Mouse (Mus musculus) stomach, postnatal 0 days (tissue): ENCODE measurements around the gene Lrrc49. TPM values are rescaled to one million over a fixed set of nuclear protein-coding genes. Genes with fewer than 3 reads are reported as not detected.

ENCODE experiments used
- ATAC-seq: fragments of 200-750 bp; cut with Nextera tagmentation; 2 replicates; pipeline ENCODE4 v1.8.0; 2017; ENCODE audit not compliant: low FRiP score, low TSS enrichment
- DNase-seq: peaks from one replicate; pipeline ENCODE4 v3.0.0-alpha.2; 2016; ENCODE audit warnings: low spot score
- H3K27ac ChIP-seq: fragments of 300-500 bp; sonication (generic); replicated peaks from 2 replicates; pipeline ENCODE4 v1.5.1; 2014; ENCODE audit warnings: mild to moderate bottlenecking, control low read depth
- H3K27me3 ChIP-seq: fragments of 300-500 bp; sonication (generic); 2 replicates; pipeline ENCODE4 v1.6.1; 2014; ENCODE audit warnings: low read length; ENCODE audit not compliant: control insufficient read depth, insufficient read depth
- H3K36me3 ChIP-seq: fragments of 300-500 bp; sonication (generic); 2 replicates; pipeline ENCODE4 v1.6.1; 2014; ENCODE audit warnings: low read length, mixed read lengths; ENCODE audit not compliant: control insufficient read depth, insufficient read depth
- H3K4me1 ChIP-seq: fragments of 300-500 bp; sonication (generic); replicated peaks from 2 replicates; pipeline ENCODE4 v1.6.1; 2014; ENCODE audit warnings: antibody characterized with exemption; ENCODE audit not compliant: control insufficient read depth, insufficient read depth
- H3K4me2 ChIP-seq: fragments of 300-500 bp; sonication (generic); replicated peaks from 2 replicates; pipeline ENCODE4 v1.6.1; 2014; ENCODE audit warnings: low read depth, mild to moderate bottlenecking, control low read depth, moderate library complexity
- H3K4me3 ChIP-seq: fragments of 300-500 bp; sonication (generic); 2 replicates; pipeline ENCODE4 v1.5.1; 2014; ENCODE audit warnings: low read depth, low read length, control low read depth
- H3K9ac ChIP-seq: fragments of 300-500 bp; sonication (generic); 2 replicates; pipeline ENCODE4 v1.6.1; 2014; ENCODE audit warnings: mild to moderate bottlenecking, low read length, control low read depth, mixed read lengths
- H3K9me3 ChIP-seq: fragments of 300-500 bp; sonication (generic); 2 replicates; pipeline ENCODE4 v1.6.1; 2016; ENCODE audit warnings: low read length; ENCODE audit not compliant: control insufficient read depth
- CTCF ChIP-seq: IDR thresholded peaks from 2 replicates; pipeline ENCODE4 v1.5.1; 2016; ENCODE audit warnings: antibody characterized with exemption, low read depth, mild to moderate bottlenecking, moderate library complexity
- EP300 ChIP-seq: optimal IDR thresholded peaks from 2 replicates; pipeline ENCODE3; 2016; ENCODE audit warnings: antibody characterized with exemption
- WGBS: fragments of 180-500 bp; shearing (Covaris S2); extraction: QIAGEN DNeasy Blood & Tissue Kit; methylation state at CpG from one replicate; pipeline ENCODE4 v1.1.7; 2014; 5-methylcytosine and 5-hydroxymethylcytosine counted together
- polyA plus RNA-seq: library from polyadenylated mRNA; unstranded; fragments of >200 nt; fragmentation: Nextera tagmentation; extraction: Ambion mirVana; gene quantifications from 2 replicates; pipeline ENCODE4 v1.2.1, GENCODE M21; 2015

The Lrrc49 gene
- polyA plus RNA-seq, 1 experiment from 2014 or later = 10.5 TPM

GRCm38 (mm10) chr9:60653582-60653981 is 34.4 kb downstream of the Lrrc49 start:
- H3K9me3 ChIP-seq = no peaks in the 10 kb centered on the region
- TF ChIP-seq EP300 = no peak
- TF ChIP-seq CTCF = no peak
- no peaks in the 10 kb centered on the region for H3K4me1 ChIP-seq
- no peak overlapping the region for H3K4me3 ChIP-seq
- no peaks in the 10 kb centered on the region for H3K27me3 ChIP-seq
- H3K36me3 ChIP-seq = no peaks in the 10 kb centered on the region
- no peak overlapping the region for H3K4me2 ChIP-seq
- no peak overlapping the region for H3K27ac ChIP-seq
- no peak for ATAC-seq
- DNase-seq = no peak
- no peak overlapping the region for H3K9ac ChIP-seq

GRCm38 (mm10) chr9:60653137-60653536 is 34.8 kb downstream of the Lrrc49 start:
- Histone ChIP-seq H3K4me1 (no peaks in the 10 kb centered on the region), H3K36me3 (no peaks in the 10 kb centered on the region), H3K9ac (no peak overlapping the region), H3K4me2 (no peak overlapping the region), H3K9me3 (no peaks in the 10 kb centered on the region), H3K27me3 (no peaks in the 10 kb centered on the region), H3K4me3 (no peak overlapping the region), H3K27ac (no peak overlapping the region)
- ATAC-seq = no peak
- WGBS = 81% methylated on average over 1 of the region's 1 CpGs
- no peak for DNase-seq
- TF ChIP-seq EP300 = no peak
- no peak for TF ChIP-seq CTCF

DNA sequence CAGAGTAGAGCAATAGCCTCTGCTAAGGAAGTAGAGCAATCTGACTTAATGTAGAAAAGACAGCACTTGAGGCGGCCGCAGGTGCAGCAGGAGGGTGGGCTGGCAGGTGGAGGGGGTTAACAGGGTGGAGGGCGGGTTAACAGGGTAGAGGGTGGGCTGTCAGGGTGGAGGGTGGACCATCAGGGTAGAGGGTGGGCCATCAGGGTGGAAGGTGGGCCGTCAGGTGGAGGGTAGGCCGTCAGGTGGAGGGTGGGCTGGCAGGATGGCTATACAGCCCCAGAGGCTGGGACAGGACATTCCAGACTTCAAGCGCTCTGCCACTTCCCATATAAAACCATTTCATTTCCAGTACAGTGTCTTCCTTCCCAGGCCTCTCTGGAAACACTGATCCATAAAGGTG is 37.7 kb downstream of the Lrrc49 start:
- Histone ChIP-seq H3K4me1 (no peaks in the 10 kb centered on the region), H3K27me3 (no peaks in the 10 kb centered on the region), H3K36me3 (no peaks in the 10 kb centered on the region), H3K9me3 (no peaks in the 10 kb centered on the region), H3K4me3 (no peak overlapping the region), H3K27ac (no peak overlapping the region), H3K4me2 (no peak overlapping the region), H3K9ac (no peak overlapping the region)
- WGBS = 83% methylated on average over 6 of the region's 6 CpGs
- ATAC-seq = no peak
- no peak for DNase-seq
- TF ChIP-seq EP300 (no peak), CTCF (no peak)

DNA sequence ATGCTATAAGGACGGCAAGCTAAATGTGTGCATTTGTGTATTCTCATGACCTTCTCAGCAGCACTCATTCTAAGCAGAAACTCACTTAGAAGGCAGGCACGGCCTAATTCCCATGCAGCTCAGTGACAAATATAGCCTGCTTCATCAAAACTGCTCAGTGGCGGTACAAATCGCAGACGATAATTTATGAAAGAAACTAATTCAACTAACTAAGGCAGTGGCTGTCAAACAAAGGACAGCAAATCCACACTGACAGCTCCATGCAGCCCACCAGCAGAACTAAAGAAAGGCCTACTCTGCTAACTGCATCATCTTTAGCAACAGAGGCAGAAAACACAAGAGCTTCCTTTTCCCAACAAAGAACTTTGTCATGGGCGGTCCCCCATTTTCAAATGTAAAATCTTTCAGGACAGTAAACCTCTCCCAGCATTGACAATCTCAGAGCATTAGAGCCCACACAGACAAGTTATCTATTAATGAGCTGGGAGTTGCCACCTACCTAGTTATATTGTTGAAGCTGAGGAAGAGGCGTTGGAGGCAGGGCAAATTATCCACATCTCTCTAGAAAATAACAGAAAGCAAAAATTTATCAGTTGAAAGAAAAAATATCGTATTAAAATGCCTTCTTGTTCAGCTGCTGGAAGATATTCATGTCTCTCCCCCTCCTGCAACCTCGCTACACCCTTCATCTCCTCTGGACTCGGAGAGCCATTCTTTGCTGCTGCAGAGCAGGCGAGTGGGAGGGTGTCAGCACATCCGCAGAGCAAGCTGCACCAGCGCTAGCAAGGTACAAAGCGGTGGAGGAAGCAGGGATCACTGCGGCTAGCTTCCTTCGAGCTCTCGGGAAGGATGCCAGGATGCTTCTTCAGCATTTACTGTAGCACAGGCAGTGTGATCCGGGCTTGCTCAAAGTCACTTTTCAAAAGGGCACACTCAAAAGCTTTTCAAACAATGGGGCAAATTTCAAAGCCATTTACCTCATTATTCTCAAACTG is 38.7 kb downstream of the Lrrc49 start:
- Histone ChIP-seq H3K4me2 (peak overlapping the region; percentile 4; the same call in 1 of the 2 replicates), H3K9me3 (no peaks in the 10 kb centered on the region), H3K9ac (no peak overlapping the region), H3K4me3 (no peak overlapping the region), H3K27me3 (no peaks in the 10 kb centered on the region), H3K4me1 (no peaks in the 10 kb centered on the region), H3K36me3 (no peaks in the 10 kb centered on the region), H3K27ac (peak overlapping the region; percentile 50)
- ATAC-seq (no peak), DNase-seq (no peak)
- TF ChIP-seq EP300 = no peak
- TF ChIP-seq CTCF = no peak
- WGBS = 38% methylated on average over 18 of the region's 18 CpGs

DNA sequence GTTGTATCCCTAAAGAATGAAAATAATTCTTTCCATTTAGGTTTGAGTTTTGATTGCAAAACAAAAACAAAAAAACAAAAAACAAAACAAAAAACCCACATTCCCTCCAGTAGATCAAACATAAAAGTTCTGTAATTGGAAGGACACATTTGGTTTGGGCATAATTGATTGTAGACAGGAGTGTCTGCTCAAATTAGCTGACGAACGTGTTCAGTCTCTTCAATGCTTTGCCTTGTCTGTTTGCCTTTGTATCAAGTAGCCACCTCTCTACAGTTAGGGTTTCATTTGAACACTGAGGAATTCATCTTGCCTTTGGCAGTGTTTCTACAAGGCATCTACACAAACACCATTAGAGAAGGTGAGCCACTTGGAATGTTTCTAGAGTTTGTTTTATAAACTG is 54.4 kb downstream of the Lrrc49 start:
- TF ChIP-seq CTCF = no peak
- TF ChIP-seq EP300 = no peak

GRCm38 (mm10) chr9:60626311-60626791 is 61.6 kb downstream of the Lrrc49 start:
- H3K4me2 ChIP-seq = no peak overlapping the region
- no peak overlapping the region for H3K9ac ChIP-seq
- 67% methylated on average over 7 of the region's 7 CpGs for WGBS
- H3K4me3 ChIP-seq = no peak overlapping the region
- no peak for TF ChIP-seq CTCF
- TF ChIP-seq EP300 = no peak
- DNase-seq (no peak), ATAC-seq (no peak)
- no peaks in the 10 kb centered on the region for H3K36me3 ChIP-seq
- no peak overlapping the region for H3K27ac ChIP-seq
- no peaks in the 10 kb centered on the region for H3K27me3 ChIP-seq
- no peaks in the 10 kb centered on the region for H3K9me3 ChIP-seq
- no peaks in the 10 kb centered on the region for H3K4me1 ChIP-seq

More for the DNA sequence above, 54.4 kb downstream of the Lrrc49 start:
- Histone ChIP-seq H3K4me2 (no peak overlapping the region), H3K4me3 (no peak overlapping the region), H3K36me3 (no peaks in the 10 kb centered on the region), H3K9me3 (no peaks in the 10 kb centered on the region), H3K27ac (no peak overlapping the region), H3K4me1 (no peaks in the 10 kb centered on the region), H3K27me3 (no peaks in the 10 kb centered on the region), H3K9ac (no peak overlapping the region)
- WGBS = 58% methylated on average over 2 of the region's 2 CpGs
- DNase-seq (no peak), ATAC-seq (no peak)
